Mouse (Mus musculus): ENCODE measurements around the gene Btbd11. TPM values are rescaled to one million over a fixed set of nuclear protein-coding genes. Genes with fewer than 3 reads are reported as not detected.

Btbd11 gene
- polyA plus RNA-seq, 1 experiment = 1.3 TPM

GRCm38 (mm10) chr10:85473265-85473664 is 86.7 kb downstream of the Btbd11 start:
- DNase-seq (ENCODE audit: low read depth, low spot score) = no peak
- WGBS = 77% methylated on average over 4 of the region's 4 CpGs

- WGBS = 83% methylated on average over 3 of the region's 3 CpGs
- DNase-seq (ENCODE audit: low read depth, low spot score) = no peak
Observed at GRCm38 (mm10) chr10:85473871-85474270, 87.3 kb downstream of the Btbd11 start.

GRCm38 (mm10) chr10:85475642-85476345 is 89.2 kb downstream of the Btbd11 start:
- no peak for DNase-seq (ENCODE audit: low read depth, low spot score)
- WGBS = 87% methylated on average over 9 of the region's 9 CpGs

GRCm38 (mm10) chr10:85479959-85480625 is 93.5 kb downstream of the Btbd11 start:
- WGBS = 54% methylated on average over 6 of the region's 6 CpGs
- DNase-seq (ENCODE audit: low read depth, low spot score) = no peak

GRCm38 (mm10) chr10:85481106-85481505 is 94.5 kb downstream of the Btbd11 start:
- WGBS = 5% methylated on average over 3 of the region's 3 CpGs
- DNase-seq (ENCODE audit: low read depth, low spot score) = no peak

- DNase-seq (ENCODE audit: low read depth, low spot score) = no peak
- 43% methylated on average over 4 of the region's 4 CpGs for WGBS
Observed at GRCm38 (mm10) chr10:85482064-85482473, 95.5 kb downstream of the Btbd11 start.

- no peak for DNase-seq (ENCODE audit: low read depth, low spot score)
- WGBS = 65% methylated on average over 6 of the region's 6 CpGs
Observed at GRCm38 (mm10) chr10:85482480-85482879, 95.9 kb downstream of the Btbd11 start.

GRCm38 (mm10) chr10:85486456-85486855 is 99.8 kb downstream of the Btbd11 start:
- 85% methylated on average over 3 of the region's 3 CpGs for WGBS
- DNase-seq (ENCODE audit: low read depth, low spot score) = no peak

GRCm38 (mm10) chr10:85492583-85492982 is 106.0 kb downstream of the Btbd11 start:
- no peak for DNase-seq (ENCODE audit: low read depth, low spot score)
- whole genome bisulfite sequencing = 88% methylated on average over 2 of the region's 2 CpGs

GRCm38 (mm10) chr10:85496358-85496757 is 109.7 kb downstream of the Btbd11 start:
- 76% methylated on average over 8 of the region's 8 CpGs for WGBS

GRCm38 (mm10) chr10:85496981-85497380 is 110.4 kb downstream of the Btbd11 start:
- no peak for DNase-seq (ENCODE audit: low read depth, low spot score)
- 57% methylated on average over 2 of the region's 2 CpGs for WGBS

More at GRCm38 (mm10) chr10:85496358-85496757, 109.7 kb downstream of the Btbd11 start:
- DNase-seq (ENCODE audit: low read depth, low spot score) = no peak

- WGBS = 86% methylated on average over 5 of the region's 5 CpGs
- DNase-seq (ENCODE audit: low read depth, low spot score) = no peak
Observed at GRCm38 (mm10) chr10:85497931-85498330, 111.3 kb downstream of the Btbd11 start.

GRCm38 (mm10) chr10:85500573-85501155 is 114.0 kb downstream of the Btbd11 start:
- WGBS = 72% methylated on average over 9 of the region's 9 CpGs
- DNase-seq (ENCODE audit: low read depth, low spot score) = no peak

GRCm38 (mm10) chr10:85501966-85502566 is 115.5 kb downstream of the Btbd11 start:
- 79% methylated on average over 5 of the region's 5 CpGs for WGBS
- DNase-seq (ENCODE audit: low read depth, low spot score) = no peak

- WGBS = 66% methylated on average over 9 of the region's 9 CpGs
- DNase-seq (ENCODE audit: low read depth, low spot score) = no peak
Observed at GRCm38 (mm10) chr10:85502656-85503055, 116.0 kb downstream of the Btbd11 start.

- WGBS = 83% methylated on average over 7 of the region's 7 CpGs
- DNase-seq (ENCODE audit: low read depth, low spot score) = no peak
Observed at GRCm38 (mm10) chr10:85503453-85503852, 116.8 kb downstream of the Btbd11 start.

GRCm38 (mm10) chr10:85507270-85508050 is 120.8 kb downstream of the Btbd11 start:
- 83% methylated on average over 7 of the region's 7 CpGs for WGBS
- no peak for DNase-seq (ENCODE audit: low read depth, low spot score)

GRCm38 (mm10) chr10:85508193-85508794 is 121.7 kb downstream of the Btbd11 start:
- 68% methylated on average over 5 of the region's 5 CpGs for WGBS
- no peak for DNase-seq (ENCODE audit: low read depth, low spot score)

GRCm38 (mm10) chr10:85509000-85509399 is 122.4 kb downstream of the Btbd11 start:
- WGBS = 80% methylated on average over 1 of the region's 1 CpGs
- DNase-seq (ENCODE audit: low read depth, low spot score) = no peak

Measured in large intestine, adult 2 months (tissue).